Comparison of ENCODE assay signal across 17 mouse cellular contexts in the genomic region with DNA sequence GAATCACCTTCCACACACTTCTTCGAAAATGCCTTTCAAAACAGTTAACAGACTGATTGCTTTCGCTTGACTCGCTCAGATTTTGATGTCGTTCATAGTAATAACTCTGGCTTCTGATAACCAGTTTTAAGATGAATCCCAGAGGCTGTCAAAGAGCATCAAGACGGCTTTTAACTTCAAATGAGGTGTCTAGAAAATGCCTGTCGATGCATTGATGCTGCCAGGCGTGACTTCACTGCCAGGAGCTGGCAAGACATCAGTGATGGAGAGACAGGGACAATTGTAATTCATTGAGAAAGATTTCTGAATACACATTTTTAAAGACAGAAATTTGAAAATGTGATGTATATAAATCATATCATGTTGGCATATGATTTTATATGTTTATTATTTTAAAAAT.
"Had no signal": no experiment of that assay in that cellular context is flagged by ENCODE, and none has a peak within 500 bp of the region (broad histone marks: within the 10 kb centered on the region; RNA-seq: fewer than 3 reads in every experiment).

No protein-coding gene starts in this region.

- H3K4me3 ChIP-seq: kidney, embryonic 15.5 days; left cerebral cortex, adult 2 months; limb, embryonic 10.5 days; limb, embryonic 13.5 days; liver, embryonic 13.5 days; midbrain, embryonic 12.5 days; neural tube, embryonic 12.5 days; neural tube, embryonic 15.5 days had no signal

- H3K4me2 ChIP-seq: kidney, embryonic 15.5 days; limb, embryonic 13.5 days; liver, embryonic 13.5 days; midbrain, embryonic 12.5 days; neural tube, embryonic 12.5 days; neural tube, embryonic 15.5 days had no signal

- H3K9ac ChIP-seq: kidney, embryonic 15.5 days; limb, embryonic 13.5 days; liver, embryonic 13.5 days; midbrain, embryonic 12.5 days; neural tube, embryonic 12.5 days; neural tube, embryonic 15.5 days had no signal

- H3K36me3 ChIP-seq: kidney, embryonic 15.5 days; limb, embryonic 10.5 days; limb, embryonic 13.5 days; liver, embryonic 13.5 days; midbrain, embryonic 12.5 days; neural tube, embryonic 12.5 days; neural tube, embryonic 15.5 days had no signal

- DNase-seq: kidney, adult 8-10 months; kidney, postnatal 10 days; kidney, postnatal 36 days; layer of hippocampus, postnatal 36 days; liver, embryonic 13.5 days; lung, adult 2 months; lung, postnatal 14 days; lung, postnatal 4 days; thymus, adult 18-20 months; thymus, postnatal 36 days had no signal

- H3K27ac ChIP-seq: kidney, embryonic 15.5 days; left cerebral cortex, adult 2 months; limb, embryonic 10.5 days; limb, embryonic 13.5 days; liver, embryonic 13.5 days; midbrain, embryonic 12.5 days; neural tube, embryonic 12.5 days; neural tube, embryonic 15.5 days had no signal

- H3K27me3 ChIP-seq: kidney, embryonic 15.5 days; limb, embryonic 13.5 days; liver, embryonic 13.5 days; midbrain, embryonic 12.5 days; neural tube, embryonic 12.5 days; neural tube, embryonic 15.5 days had no signal

- H3K4me1 ChIP-seq: kidney, embryonic 15.5 days; limb, embryonic 10.5 days; limb, embryonic 13.5 days; liver, embryonic 13.5 days; midbrain, embryonic 12.5 days; neural tube, embryonic 12.5 days; neural tube, embryonic 15.5 days had no signal

- H3K9me3 ChIP-seq: kidney, embryonic 15.5 days; limb, embryonic 10.5 days; limb, embryonic 13.5 days; liver, embryonic 13.5 days; midbrain, embryonic 12.5 days; neural tube, embryonic 12.5 days; neural tube, embryonic 15.5 days had no signal
